Mouse (Mus musculus) liver, embryonic 12.5 days (tissue): ENCODE results near the gene Plekha1. TPM values are rescaled to one million over a fixed set of nuclear protein-coding genes. Genes with fewer than 3 reads are reported as not detected.

ENCODE experiments used
- ATAC-seq: fragments of 200-750 bp; cut with Nextera tagmentation; 2 replicates; pipeline ENCODE4 v1.8.0; 2017; ENCODE audit warnings: moderate number of reproducible peaks, mild to moderate bottlenecking, moderate library complexity
- H3K27ac ChIP-seq: fragments of 300-500 bp; sonication (generic); 2 replicates; pipeline ENCODE4 v1.5.1; 2016; ENCODE audit warnings: mild to moderate bottlenecking
- H3K27me3 ChIP-seq: fragments of 300-500 bp; sonication (generic); replicated peaks from 2 replicates; pipeline ENCODE4 v1.6.1; 2016; ENCODE audit warnings: mild to moderate bottlenecking, moderate library complexity
- H3K36me3 ChIP-seq: fragments of 300-500 bp; sonication (generic); 2 replicates; pipeline ENCODE4 v1.6.1; 2016; ENCODE audit warnings: mild to moderate bottlenecking, moderate library complexity
- H3K4me1 ChIP-seq: fragments of 300-500 bp; sonication (generic); 2 replicates; pipeline ENCODE4 v1.6.1; 2016
- H3K4me2 ChIP-seq: fragments of 300-500 bp; sonication (generic); 2 replicates; pipeline ENCODE4 v1.6.1; 2016; ENCODE audit warnings: mild to moderate bottlenecking, moderate library complexity
- H3K4me3 ChIP-seq: fragments of 300-500 bp; sonication (generic); 2 replicates; pipeline ENCODE4 v1.5.1; 2016; ENCODE audit warnings: mild to moderate bottlenecking, moderate library complexity
- H3K9ac ChIP-seq: fragments of 300-500 bp; sonication (generic); 2 replicates; pipeline ENCODE4 v1.6.1; 2016; ENCODE audit warnings: mild to moderate bottlenecking, moderate library complexity
- H3K9me3 ChIP-seq: fragments of 300-500 bp; sonication (generic); replicated peaks from 2 replicates; pipeline ENCODE4 v1.6.1; 2016; ENCODE audit warnings: mild to moderate bottlenecking, moderate library complexity
- WGBS: fragments of 180-500 bp; shearing (Covaris S2); methylation state at CpG from one replicate; pipeline ENCODE4 v1.1.7; 2016; ENCODE audit not compliant: insufficient replicate concordance; 5-methylcytosine and 5-hydroxymethylcytosine counted together
- polyA plus RNA-seq: library from polyadenylated mRNA; unstranded; fragments of >200 nt; fragmentation: Nextera tagmentation; extraction: Ambion mirVana; gene quantifications from 2 replicates; pipeline ENCODE4 v1.2.1, GENCODE M21; 2016

Gene Plekha1
- polyA plus RNA-seq, 1 experiment from 2014 or later = 11.0 TPM

- Histone ChIP-seq H3K27ac (no peak overlapping the region), H3K9ac (no peak overlapping the region), H3K27me3 (no peaks in the 10 kb centered on the region), H3K4me3 (no peak overlapping the region), H3K4me2 (no peak overlapping the region), H3K36me3 (no peaks in the 10 kb centered on the region; the same call in 1 of the 2 replicates), H3K9me3 (no peaks in the 10 kb centered on the region), H3K4me1 (no peaks in the 10 kb centered on the region)
- 74% methylated on average over 4 of the region's 4 CpGs for WGBS
- no peak for ATAC-seq
Observed at GRCm38 (mm10) chr7:130898373-130898772, 32.8 kb downstream of the Plekha1 start.

GRCm38 (mm10) chr7:130900233-130900848 lies 34.8 kb downstream of the Plekha1 start:
- H3K27ac ChIP-seq = no peak overlapping the region
- WGBS = 62% methylated on average over 5 of the region's 5 CpGs

GRCm38 (mm10) chr7:130902929-130903328 lies 37.4 kb downstream of the Plekha1 start:
- H3K27me3 ChIP-seq = no peaks in the 10 kb centered on the region
- WGBS = 73% methylated on average over 1 of the region's 1 CpGs
- no peak overlapping the region for H3K9ac ChIP-seq
- no peaks in the 10 kb centered on the region for H3K36me3 ChIP-seq
- no peak for ATAC-seq
- no peak overlapping the region for H3K4me3 ChIP-seq
- H3K4me2 ChIP-seq = no peak overlapping the region
- no peaks in the 10 kb centered on the region for H3K4me1 ChIP-seq
- no peaks in the 10 kb centered on the region for H3K9me3 ChIP-seq
- H3K27ac ChIP-seq = no peak overlapping the region

More at GRCm38 (mm10) chr7:130900233-130900848, 34.8 kb downstream of the Plekha1 start:
- Histone ChIP-seq H3K4me2 (no peak overlapping the region), H3K27me3 (no peaks in the 10 kb centered on the region), H3K9ac (no peak overlapping the region), H3K4me1 (no peaks in the 10 kb centered on the region), H3K4me3 (no peak overlapping the region), H3K36me3 (no peaks in the 10 kb centered on the region; the same call in 1 of the 2 replicates), H3K9me3 (no peaks in the 10 kb centered on the region)
- ATAC-seq = no peak

GRCm38 (mm10) chr7:130903505-130904074 lies 38.0 kb downstream of the Plekha1 start:
- no peaks in the 10 kb centered on the region for H3K36me3 ChIP-seq
- H3K9me3 ChIP-seq = no peaks in the 10 kb centered on the region
- H3K9ac ChIP-seq = no peak overlapping the region
- no peaks in the 10 kb centered on the region for H3K27me3 ChIP-seq
- H3K4me3 ChIP-seq = no peak overlapping the region
- H3K4me2 ChIP-seq = 0 out of 2 replicates have a peak overlapping the region, but pooled peaks have one; percentile 14
- H3K27ac ChIP-seq = no peak overlapping the region
- WGBS = 62% methylated on average over 16 of the region's 16 CpGs
- H3K4me1 ChIP-seq = no peaks in the 10 kb centered on the region
- ATAC-seq = no peak

- Histone ChIP-seq H3K9ac (no peak overlapping the region), H3K4me3 (no peak overlapping the region), H3K4me1 (no peaks in the 10 kb centered on the region), H3K27ac (no peak overlapping the region), H3K9me3 (no peaks in the 10 kb centered on the region), H3K36me3 (no peaks in the 10 kb centered on the region), H3K4me2 (no peak overlapping the region), H3K27me3 (no peaks in the 10 kb centered on the region)
- ATAC-seq = no peak
- 79% methylated on average over 13 of the region's 13 CpGs for WGBS
Observed at GRCm38 (mm10) chr7:130904571-130905365, 39.2 kb downstream of the Plekha1 start.

- WGBS = 75% methylated on average over 14 of the region's 14 CpGs
- H3K4me1 ChIP-seq = no peaks in the 10 kb centered on the region
- no peaks in the 10 kb centered on the region for H3K27me3 ChIP-seq
- H3K4me2 ChIP-seq = no peak overlapping the region
- peaks cover 5% of the 10 kb centered on the region; the same call in 1 of the 2 replicates for H3K36me3 ChIP-seq
- ATAC-seq = no peak
- H3K4me3 ChIP-seq = no peak overlapping the region
- H3K9me3 ChIP-seq = no peaks in the 10 kb centered on the region
- no peak overlapping the region for H3K9ac ChIP-seq
- no peak overlapping the region for H3K27ac ChIP-seq
Observed at GRCm38 (mm10) chr7:130910841-130911240, 45.3 kb downstream of the Plekha1 start.

GRCm38 (mm10) chr7:130914693-130915363 lies 49.3 kb downstream of the Plekha1 start:
- WGBS = 47% methylated on average over 5 of the region's 5 CpGs
- peaks cover 5% of the 10 kb centered on the region; the same call in 1 of the 2 replicates for H3K36me3 ChIP-seq
- no peak overlapping the region for H3K4me2 ChIP-seq
- ATAC-seq = no peak
- H3K9ac ChIP-seq = no peak overlapping the region
- H3K27ac ChIP-seq = no peak overlapping the region
- H3K4me1 ChIP-seq = no peaks in the 10 kb centered on the region
- H3K4me3 ChIP-seq = no peak overlapping the region
- no peaks in the 10 kb centered on the region for H3K9me3 ChIP-seq
- H3K27me3 ChIP-seq = no peaks in the 10 kb centered on the region

- no peak overlapping the region for H3K4me2 ChIP-seq
- WGBS = 54% methylated on average over 2 of the region's 2 CpGs
- no peak overlapping the region for H3K9ac ChIP-seq
Observed at GRCm38 (mm10) chr7:130918260-130918659, 52.7 kb downstream of the Plekha1 start.

GRCm38 (mm10) chr7:130922981-130923731 lies 57.6 kb downstream of the Plekha1 start:
- no peak for ATAC-seq
- WGBS = 59% methylated on average over 13 of the region's 13 CpGs
- Histone ChIP-seq H3K4me2 (no peak overlapping the region), H3K27me3 (no peaks in the 10 kb centered on the region), H3K9me3 (no peaks in the 10 kb centered on the region), H3K27ac (no peak overlapping the region), H3K36me3 (no peaks in the 10 kb centered on the region), H3K4me1 (no peaks in the 10 kb centered on the region), H3K4me3 (no peak overlapping the region), H3K9ac (no peak overlapping the region)

More at GRCm38 (mm10) chr7:130918260-130918659, 52.7 kb downstream of the Plekha1 start:
- H3K4me3 ChIP-seq = no peak overlapping the region
- no peaks in the 10 kb centered on the region for H3K36me3 ChIP-seq
- no peaks in the 10 kb centered on the region for H3K9me3 ChIP-seq
- no peak for ATAC-seq
- no peaks in the 10 kb centered on the region for H3K27me3 ChIP-seq
- H3K27ac ChIP-seq = no peak overlapping the region
- no peaks in the 10 kb centered on the region for H3K4me1 ChIP-seq

- ATAC-seq = no peak
- WGBS = 48% methylated on average over 3 of the region's 3 CpGs
Observed at GRCm38 (mm10) chr7:130930401-130930800, 64.8 kb downstream of the Plekha1 start.

GRCm38 (mm10) chr7:130932921-130933320 lies 67.4 kb downstream of the Plekha1 start:
- Histone ChIP-seq H3K4me2 (no peak overlapping the region), H3K36me3 (no peaks in the 10 kb centered on the region), H3K27me3 (peaks cover 53% of the 10 kb centered on the region), H3K9me3 (no peaks in the 10 kb centered on the region), H3K27ac (no peak overlapping the region), H3K4me3 (no peak overlapping the region), H3K4me1 (peaks cover 9% of the 10 kb centered on the region; the same call in 1 of the 2 replicates), H3K9ac (no peak overlapping the region)
- WGBS = 76% methylated on average over 9 of the region's 9 CpGs
- ATAC-seq = no peak

More at GRCm38 (mm10) chr7:130930401-130930800, 64.8 kb downstream of the Plekha1 start:
- Histone ChIP-seq H3K4me2 (no peak overlapping the region), H3K4me1 (no peaks in the 10 kb centered on the region), H3K4me3 (no peak overlapping the region), H3K27me3 (peaks cover 28% of the 10 kb centered on the region), H3K9ac (no peak overlapping the region), H3K9me3 (no peaks in the 10 kb centered on the region), H3K36me3 (no peaks in the 10 kb centered on the region), H3K27ac (no peak overlapping the region)
